Mouse (Mus musculus) cerebellum, postnatal 14 days (tissue): Measurements from ENCODE around the gene Cd3d.
"Not testable (repeated sequence)": the region's sequence is repeated elsewhere in the genome, so short reads cannot be mapped to it uniquely, and the experiment has no call there.

Source experiments
- DNase-seq, 2 experiments: peaks; one replicate each; pipeline ENCODE4 v3.0.0; 2021; ENCODE audit warnings: mixed read lengths in 2 of 2

Gene Cd3d

GRCm38 (mm10) chr9:44981676-44982075 is at the start of gene Cd3d:
Gene Cd3d, plus strand, starts transcription at chr9:44981786.
- no peak for DNase-seq

- peak in 1 of 2 experiments; percentile 21 for DNase-seq
Observed at GRCm38 (mm10) chr9:44941756-44942155, 39.8 kb upstream of the Cd3d start.

GRCm38 (mm10) chr9:44942421-44942820 is 39.2 kb upstream of the Cd3d start:
- DNase-seq: peak; percentile 62 to 80

DNA sequence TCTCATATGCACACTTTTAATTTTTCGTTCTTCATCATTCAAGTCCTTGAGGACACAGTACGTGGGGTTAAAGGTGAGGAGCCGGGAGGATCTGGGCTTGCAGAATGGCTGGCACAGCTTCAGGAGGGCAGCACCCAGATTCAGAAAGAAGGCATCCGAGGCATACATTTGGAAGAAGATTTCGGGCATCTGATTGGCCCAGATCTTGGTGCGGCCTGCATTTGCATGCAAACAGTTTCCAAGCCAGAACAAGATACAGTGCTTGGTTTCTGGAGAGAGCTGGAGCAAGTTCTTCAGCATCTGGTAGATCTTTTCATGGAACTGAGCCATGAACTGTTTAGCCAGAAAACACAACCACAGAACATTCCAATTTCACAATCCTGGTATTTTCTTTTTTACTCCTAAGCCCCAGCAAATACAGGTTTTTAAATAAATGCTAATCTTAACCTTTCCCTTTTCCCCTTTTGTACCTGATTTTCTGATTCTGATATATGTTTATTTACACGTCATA is 35.3 kb upstream of the Cd3d start:
- no peak for DNase-seq

DNA sequence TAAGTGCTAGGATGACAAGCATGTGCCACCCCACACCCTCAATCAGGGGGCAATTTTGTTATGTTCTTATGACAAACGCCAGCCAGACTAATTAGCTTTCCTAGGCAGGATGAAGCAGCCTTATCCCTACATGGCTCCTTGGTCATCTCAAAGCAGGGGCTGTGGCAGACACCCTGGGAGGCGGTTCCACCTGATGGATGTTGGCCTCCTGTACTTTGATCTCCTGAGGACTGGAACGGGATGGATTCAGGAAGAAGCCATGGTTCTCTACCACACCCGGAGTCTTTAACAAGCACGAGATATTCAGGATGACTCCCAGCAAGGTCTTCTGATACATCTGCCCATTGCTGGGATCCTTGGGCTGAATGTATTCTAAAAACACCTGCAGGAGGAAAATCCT is 33.8 kb upstream of the Cd3d start:
- DNase-seq: no peak

DNA sequence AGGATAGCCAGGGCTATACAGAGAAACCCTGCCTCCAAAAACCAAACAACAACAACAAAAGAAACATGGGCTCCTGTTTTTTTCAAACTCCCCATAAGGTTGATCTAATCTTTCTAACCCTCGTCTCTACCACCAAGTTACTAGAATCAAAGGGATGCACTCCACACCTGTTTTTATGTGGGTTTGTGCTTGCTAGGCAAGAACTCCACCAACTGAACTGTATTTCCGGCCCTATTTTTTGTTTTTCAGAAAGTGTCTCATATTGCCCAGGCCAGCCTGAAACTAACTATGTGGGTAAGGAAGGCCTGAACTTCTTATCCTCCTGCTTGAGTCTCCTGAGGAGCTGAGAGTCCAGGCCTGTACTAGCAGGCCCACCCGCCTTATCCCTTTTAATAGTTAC is 27.2 kb upstream of the Cd3d start:
- DNase-seq: no peak

DNA sequence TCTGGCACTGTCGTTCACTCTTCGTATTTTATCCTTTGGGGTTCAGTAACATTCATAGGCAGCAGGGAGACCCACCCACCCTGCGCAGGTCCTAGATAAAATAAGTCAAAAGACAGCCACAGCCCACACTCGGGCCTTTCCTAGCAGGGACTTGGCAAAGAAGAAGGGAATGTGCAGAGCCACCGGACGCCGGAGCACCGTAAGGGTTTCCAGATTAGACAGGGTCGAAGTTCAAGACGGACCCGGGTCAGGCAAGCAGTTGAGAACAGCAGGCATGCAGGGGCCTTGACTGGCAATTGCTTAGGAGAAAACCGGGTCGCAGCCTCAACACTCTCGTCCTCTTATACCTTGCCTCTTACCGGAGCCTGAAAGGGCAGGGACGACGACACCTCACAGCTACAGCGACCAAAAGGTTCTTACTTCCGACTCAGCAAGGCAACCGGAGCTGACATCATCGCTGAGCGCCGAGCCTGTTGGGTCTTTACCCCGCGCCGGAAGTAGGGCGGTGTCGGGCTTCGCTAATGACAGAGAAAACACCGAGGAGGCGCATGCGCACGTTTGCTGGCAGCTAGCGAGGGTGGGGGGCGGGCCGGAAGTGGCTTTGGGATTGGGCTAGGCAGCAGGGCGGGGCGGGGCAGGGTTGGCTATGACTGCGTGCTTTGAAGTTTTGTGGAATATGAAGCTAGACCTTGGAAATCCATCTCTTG is 16.3 kb upstream of the Cd3d start, which contains the start of gene Ube4a:
Gene Ube4a (minus strand): TSS at position 475 of the 707 bp plus-strand sequence.
- peak; percentile 99 to 100 for DNase-seq

- DNase-seq: no peak
Observed at GRCm38 (mm10) chr9:44965833-44966466, 15.6 kb upstream of the Cd3d start.

DNA sequence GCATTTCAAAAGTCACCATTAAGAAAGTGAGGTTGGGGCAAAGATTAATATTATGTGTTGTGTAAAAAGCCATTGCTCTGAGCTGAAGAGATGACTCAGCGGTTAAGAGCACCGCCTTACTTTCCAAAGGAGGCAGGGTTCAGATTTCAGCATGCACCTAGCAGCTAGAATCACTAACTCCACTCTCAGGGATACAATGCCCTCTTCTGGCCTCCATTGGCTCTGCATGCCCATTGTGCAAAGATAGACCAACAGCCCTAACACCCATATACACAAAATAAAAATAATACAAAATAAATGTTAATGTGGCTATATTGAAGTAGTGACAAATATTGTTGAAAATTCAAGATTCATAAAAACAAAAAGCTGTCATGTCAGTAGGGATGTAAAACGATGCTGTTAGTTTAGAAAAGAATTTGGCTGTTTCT is 14.8 kb upstream of the Cd3d start:
- DNase-seq: peak; percentile 87 to 90

DNA sequence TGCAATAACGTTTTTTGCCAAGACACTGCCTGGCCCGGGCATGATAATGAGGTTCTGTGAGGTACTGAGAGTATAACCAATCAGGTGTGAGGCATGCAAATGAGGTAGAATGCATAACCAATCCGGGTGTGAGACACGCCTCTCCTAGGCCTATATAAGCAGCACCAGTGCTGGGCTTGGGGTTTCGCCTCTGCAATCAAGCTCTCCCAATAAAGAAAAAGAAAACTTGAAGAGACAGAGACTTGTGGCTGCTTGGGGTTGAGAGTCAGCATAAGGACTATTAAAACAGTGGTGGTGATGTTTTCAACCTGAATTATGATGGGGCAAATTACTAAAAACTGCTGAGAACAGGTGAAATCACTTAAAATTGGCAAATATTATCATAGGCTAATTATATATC is 13.8 kb upstream of the Cd3d start:
- not testable (repeated sequence) for DNase-seq

GRCm38 (mm10) chr9:44969450-44969849 is 12.1 kb upstream of the Cd3d start:
- DNase-seq: no peak

DNA sequence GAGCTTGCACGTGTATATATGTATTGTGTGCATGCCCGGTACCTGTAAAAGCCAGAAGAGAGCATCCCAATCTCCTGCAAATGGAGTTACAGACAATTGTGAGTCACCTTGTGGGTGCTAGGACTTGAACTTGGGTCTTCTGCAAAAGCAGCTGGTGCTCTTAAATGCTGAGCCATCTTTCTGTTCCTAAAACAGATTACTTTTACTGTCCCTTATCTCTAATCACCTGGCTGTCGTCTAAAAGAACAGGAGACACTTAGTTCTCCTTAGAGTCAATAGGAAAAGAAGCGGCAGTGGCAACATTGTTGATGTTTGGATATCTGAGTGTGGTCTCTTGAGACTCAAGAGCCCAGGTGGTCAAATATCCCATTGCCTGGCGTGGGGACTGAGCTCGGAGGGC is 3.8 kb upstream of the Cd3d start:
- no peak for DNase-seq

DNA sequence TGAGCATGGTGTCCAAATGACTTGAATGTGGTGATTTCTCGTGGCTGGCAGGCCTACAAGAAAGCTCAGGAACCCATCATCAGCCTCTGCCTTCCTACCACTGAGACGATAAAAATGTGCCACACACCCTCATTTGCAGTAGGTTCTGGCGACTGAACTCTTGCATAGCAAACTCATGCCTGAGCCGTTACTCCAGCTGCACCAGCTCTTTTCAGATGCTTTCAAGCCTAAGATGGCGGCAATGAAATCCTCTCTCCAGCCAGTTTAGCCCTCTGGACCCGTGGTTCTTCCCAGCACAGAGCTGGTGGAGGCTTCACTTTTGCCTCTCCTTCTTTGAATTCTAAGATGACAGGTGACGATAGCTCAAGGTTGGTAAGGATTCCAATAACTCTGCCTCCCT is 1.8 kb upstream of the Cd3d start:
- DNase-seq: no peak

DNA sequence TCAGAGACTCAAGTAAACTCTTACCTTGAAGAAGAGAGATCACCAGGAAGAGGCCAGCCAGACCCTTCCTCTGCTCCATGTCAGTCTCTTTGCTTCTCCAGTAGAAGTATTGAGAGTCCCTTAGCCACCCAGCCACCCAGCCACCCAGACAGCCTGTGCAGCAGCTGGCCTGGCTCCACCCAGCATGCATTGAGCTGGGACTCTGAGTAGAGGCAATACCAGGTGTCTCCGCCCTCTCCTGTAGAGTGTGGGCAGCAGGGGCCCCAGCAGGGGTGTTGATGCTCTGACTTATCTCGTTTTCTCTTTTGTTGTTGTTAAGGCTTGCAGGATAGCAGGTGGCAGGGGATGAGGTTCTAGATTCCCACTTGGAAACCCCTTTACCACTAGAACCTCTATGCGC is 1.3 kb upstream of the Cd3d start, which contains the start of gene Cd3g:
Gene Cd3g (minus strand): TSS at position 190 of the 400 bp plus-strand sequence.
- no peak for DNase-seq

DNA sequence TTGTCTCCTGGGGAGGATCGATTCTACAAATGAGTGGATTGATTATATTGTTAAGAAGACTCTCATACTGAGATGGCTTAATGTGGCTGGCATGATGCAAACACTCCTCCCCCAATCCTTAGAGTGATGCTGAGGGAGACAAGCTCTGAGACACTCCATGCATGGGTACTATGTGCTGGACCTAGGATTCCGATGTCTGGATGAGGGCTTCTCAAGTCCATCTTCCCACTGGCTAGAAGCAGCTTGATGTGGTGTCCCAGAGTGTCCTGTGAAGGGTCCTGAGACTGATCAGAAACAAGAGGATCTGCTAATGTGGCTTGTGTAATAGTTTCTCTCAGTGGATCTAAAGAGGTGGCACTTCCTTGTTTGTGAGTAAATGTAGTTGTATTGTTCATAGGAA is 482 bp upstream of the Cd3d start:
- DNase-seq: no peak

GRCm38 (mm10) chr9:44982081-44982480 is 495 bp downstream of the Cd3d start:
- DNase-seq: no peak

DNA sequence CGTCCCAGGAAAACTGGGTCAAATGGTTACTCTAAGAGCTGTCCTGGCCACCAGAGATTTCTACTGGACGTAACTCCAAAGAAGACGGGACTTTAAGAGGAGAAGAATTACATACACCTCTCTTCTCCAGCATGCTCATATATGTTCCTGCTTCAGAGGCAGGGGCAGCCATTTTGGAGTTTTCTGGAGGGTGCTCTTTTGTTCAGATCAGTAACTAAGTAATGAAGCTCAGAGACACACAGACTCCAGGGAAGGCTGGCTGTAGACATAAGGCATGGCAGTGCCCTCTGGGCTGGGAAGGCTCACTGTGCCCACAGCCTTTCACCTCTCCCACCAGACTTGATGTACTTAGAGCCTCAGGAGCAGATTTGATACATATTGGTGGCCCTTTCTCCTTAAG is 945 bp downstream of the Cd3d start:
- DNase-seq: no peak

GRCm38 (mm10) chr9:44983001-44983400 is 1.4 kb downstream of the Cd3d start:
- DNase-seq: no peak

GRCm38 (mm10) chr9:44985721-44986161 is 4.2 kb downstream of the Cd3d start:
- DNase-seq: no peak

DNA sequence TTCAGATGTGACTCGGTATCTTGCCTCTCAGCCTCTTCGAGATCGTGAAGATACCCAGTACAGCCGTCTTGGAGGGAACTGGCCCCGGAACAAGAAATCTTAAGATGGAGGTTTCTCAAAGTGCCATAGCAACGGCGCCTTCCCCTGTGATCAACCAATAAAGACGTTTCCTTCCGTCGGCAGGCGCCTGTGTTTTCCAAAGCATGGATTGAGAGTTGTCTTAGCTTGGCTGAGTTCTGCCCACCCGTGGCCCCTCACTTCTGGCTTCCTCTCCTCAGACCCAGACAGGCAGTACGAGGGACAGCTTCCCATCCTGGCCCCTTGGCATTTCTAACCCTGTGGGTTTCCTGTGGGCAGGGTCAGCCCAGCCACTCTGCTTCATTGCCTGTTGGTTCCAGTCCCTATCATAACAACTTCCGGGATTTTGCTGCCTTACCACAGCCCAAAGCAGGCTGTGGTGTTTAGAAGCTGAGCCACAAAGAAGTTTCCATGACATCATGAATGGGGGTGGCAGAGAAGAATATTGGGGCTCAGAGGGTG is 4.7 kb downstream of the Cd3d start:
- no peak for DNase-seq

- DNase-seq: no peak
Observed at GRCm38 (mm10) chr9:44986976-44987375, 5.4 kb downstream of the Cd3d start.

- no peak for DNase-seq
Observed at GRCm38 (mm10) chr9:44991821-44992220, 10.2 kb downstream of the Cd3d start.

GRCm38 (mm10) chr9:44992271-44992670 is 10.7 kb downstream of the Cd3d start:
- peak; percentile 91 to 92 for DNase-seq

DNA sequence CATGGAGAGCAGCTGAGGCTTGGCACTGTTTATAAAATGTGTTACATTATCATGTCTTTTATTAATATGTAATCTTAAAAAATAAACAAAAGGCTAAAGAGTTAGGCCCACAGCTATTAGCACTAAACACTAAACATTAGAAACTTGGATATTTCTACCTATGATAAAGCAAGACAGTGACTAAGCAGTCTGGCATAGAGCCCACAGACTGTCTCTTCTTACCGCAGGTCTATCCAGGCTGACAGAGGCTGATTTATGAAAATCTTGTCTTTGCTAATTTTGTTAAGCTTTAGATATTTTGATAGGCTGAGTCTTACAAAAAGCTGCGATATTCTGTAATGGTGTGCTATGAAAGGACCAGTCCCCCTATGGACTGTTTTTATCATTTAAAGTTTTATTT is 11.7 kb downstream of the Cd3d start:
- no peak for DNase-seq
